Mouse (Mus musculus): ENCODE measurements around the gene Prl7c1.
"Not testable (repeated sequence)": the region's sequence is repeated elsewhere in the genome, so short reads cannot be mapped to it uniquely, and the experiment has no call there.

Gene Prl7c1

DNA sequence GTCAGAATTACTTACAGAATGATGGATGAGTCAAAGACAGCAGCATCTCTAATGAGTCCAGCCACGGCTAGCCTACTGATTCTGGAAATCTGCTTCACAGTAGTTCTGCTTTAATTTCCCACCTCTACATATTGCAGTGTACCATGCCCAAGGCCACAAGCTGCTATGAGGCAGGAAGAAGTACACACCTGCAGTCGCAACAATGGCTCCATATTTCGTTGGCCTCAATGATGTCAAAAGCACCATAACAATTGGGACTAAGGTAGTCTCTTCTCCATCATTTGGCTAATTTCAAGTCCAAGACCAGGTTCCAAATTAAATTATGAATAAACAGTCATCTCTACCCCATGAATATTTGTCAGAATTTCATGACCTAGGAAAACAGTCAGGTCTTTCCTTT is at the start of gene Prl7c1:
Gene Prl7c1 (minus strand): TSS at position 101 of the 400 bp plus-strand sequence.
- not testable (repeated sequence) for DNase-seq (ENCODE audit: low spot score in 2 of 2)

DNA sequence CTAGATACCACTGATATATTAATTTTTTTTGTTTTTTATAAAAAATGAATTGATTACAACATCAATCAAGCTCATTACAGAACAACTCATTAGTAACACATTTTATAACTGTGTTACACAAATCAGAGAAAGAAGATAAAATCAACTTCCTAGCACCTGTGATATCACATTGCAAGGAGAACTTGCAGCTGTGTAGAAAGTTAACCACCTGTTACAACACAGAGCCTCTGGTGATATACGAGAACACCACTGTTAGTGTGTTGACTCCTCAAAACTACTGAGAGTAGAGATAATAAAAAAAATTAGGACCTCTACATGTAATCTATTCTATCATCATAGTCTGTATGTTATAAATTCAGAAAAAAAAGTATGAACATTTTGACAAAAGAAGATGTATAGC is 22.2 kb upstream of the Prl7c1 start:
- no peak for DNase-seq (ENCODE audit: low spot score in 2 of 2)

DNA sequence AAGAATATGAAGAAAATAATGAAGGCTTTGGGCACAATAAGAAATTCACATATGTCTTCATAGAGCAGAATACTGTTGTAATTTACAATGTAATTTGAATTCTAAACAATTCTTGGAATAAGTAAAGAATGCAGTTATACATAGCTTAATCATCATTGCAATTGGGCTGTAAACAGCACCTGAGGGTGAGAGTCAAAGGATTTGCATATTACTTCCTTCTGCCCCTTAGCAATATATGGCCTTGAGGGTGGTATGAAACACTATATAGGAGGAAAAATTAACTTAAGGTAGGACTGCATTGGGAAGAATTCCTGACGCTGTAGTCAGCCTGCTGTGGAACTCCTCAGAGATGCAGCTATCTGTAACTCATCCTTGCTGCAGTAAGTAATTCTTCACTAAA is 20.8 kb upstream of the Prl7c1 start, which contains the start of gene Prl2a1:
Gene Prl2a1 (plus strand): TSS at position 301 of the 400 bp plus-strand sequence.
- DNase-seq (ENCODE audit: low spot score in 2 of 2): no peak

DNA sequence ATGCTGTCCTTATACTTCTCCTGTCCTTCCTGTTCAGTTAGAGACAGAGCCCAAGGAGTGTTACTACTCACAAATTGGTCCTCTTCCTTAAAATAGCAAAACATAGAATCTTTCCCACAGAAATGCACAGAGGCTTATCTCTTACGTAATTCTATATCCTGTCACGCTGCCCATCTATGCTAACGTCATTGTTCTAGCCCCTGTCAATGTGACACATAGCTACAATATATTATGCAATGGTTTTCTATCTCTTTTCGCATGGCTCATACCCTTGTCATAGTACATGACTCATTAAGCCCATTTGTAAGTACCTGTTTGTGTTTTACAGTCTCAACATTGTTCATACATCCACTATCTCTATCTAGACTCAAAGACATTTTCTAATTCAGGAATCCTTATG is 18.7 kb upstream of the Prl7c1 start:
- no peak for DNase-seq (ENCODE audit: low spot score in 2 of 2)

DNA sequence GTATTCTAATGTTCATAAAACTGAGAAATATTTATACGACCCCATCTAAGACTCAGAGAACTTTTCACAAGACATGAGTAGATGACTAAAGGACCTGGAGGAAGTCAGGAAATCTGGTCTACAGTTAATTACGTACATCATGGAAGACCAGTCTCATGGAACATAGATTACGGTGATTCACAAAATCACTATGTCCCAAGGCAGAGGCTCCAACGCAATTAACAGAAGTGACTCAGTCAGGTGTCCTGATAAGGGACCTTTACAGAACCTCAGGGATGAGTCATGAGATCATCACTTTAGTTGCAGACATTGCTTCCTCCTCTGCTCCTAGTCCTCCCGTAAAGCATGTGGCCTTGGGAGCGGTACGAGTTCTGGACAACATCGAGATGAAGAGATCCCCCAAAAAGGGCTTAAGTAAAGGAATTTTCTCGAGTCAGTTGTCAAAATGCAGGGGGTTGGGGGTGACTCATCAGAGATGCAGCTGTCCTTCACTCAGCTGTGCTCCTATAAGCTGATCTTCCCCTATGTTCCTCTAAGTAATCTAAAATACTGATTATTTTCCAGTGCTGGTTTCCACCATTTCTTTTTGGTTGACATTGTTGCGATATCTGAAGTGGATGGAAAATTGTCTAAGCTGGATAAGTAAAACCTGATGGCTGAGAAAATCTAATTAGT is 46.0 kb downstream of the Prl7c1 start:
- no peak for DNase-seq (ENCODE audit: low spot score in 2 of 2)

DNA sequence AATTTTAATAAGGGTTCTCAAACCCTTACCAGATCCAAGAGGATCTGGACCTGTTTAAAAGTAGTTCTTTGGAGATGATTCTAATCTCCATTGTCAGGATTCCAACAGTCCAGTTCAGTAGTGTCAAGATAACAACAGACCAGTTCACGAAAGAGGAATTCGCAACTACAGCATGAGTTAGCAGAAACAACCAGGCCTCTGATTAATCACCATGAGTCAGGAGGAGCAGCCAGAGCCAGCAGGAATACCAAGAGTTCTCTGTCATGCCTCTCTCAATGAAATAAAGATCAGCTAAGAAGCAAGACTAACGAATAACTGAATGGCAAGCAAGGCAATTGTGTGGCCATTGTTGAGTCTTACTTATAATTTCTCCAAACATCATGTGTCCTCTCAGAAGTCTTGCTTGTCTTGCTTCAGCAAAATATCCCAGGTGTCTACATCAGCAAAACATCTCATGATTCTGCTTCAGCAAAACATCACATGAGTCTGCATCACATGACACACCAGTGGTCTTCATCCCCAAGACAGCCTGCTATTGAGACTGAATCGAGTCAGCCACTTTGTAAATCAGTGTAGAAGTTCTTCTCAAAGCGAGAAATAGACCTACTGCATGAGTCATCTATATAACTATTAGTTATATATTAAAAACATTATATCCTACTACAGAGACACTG is 50.2 kb downstream of the Prl7c1 start:
- DNase-seq (ENCODE audit: low spot score in 2 of 2): not testable (repeated sequence)

DNA sequence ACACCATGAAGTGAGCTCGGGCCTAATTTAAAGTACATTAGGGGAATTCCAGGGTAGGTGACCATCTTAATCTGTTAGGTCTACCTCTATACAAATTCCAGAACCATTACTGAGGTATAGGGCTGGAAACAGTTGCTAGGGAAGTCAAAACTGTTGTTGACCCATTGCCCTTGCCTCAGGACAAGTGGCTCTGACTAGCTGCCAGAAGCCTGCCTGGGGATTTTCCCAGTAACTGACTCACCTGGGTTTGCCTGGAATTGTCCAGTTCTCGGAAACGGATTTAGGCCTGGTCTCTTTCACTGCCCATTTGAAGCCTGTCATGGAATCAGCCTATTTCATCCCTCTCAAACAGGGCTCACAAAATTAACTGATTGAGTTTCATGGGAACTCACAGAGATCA is 55.5 kb downstream of the Prl7c1 start:
- not testable (repeated sequence) for DNase-seq (ENCODE audit: low spot score in 2 of 2)

Measured in spleen, postnatal 36 days (tissue).